Comparison of ENCODE assay signal across 8 mouse cellular contexts in genomic region chr2:150310952-150311884, GRCm38 (mm10). TPM values are rescaled to one million over a fixed set of nuclear protein-coding genes. Genes with fewer than 3 reads are reported as not detected.
DNase-seq lines count a peak whose midpoint lies in the region; ATAC-seq and TF ChIP-seq lines count a peak whose summit lies in the region.
"Not testable (repeated sequence)": the region's sequence is repeated elsewhere in the genome, so short reads cannot be mapped to it uniquely, and the experiment has no call there.

No protein-coding gene starts in this region.

- not testable (repeated sequence) for H3K27me3 ChIP-seq in heart, embryonic 12.5 days (replicated peaks); kidney, postnatal 0 days (ENCODE audit: insufficient read depth, low read length); liver, embryonic 11.5 days (replicated peaks; ENCODE audit: control insufficient read depth, insufficient read depth, low read length); stomach, embryonic 14.5 days (ENCODE audit: control insufficient read depth, insufficient read depth, low read length)

- not testable (repeated sequence) for H3K9me3 ChIP-seq in heart, embryonic 12.5 days (replicated peaks); kidney, postnatal 0 days (replicated peaks; ENCODE audit: low read length); liver, embryonic 11.5 days (ENCODE audit: control insufficient read depth, low read length); stomach, embryonic 14.5 days (ENCODE audit: control insufficient read depth, low read depth, low read length)

- not testable (repeated sequence) for TF ChIP-seq CTCF in kidney, postnatal 0 days (IDR thresholded peaks at IDR 0.05; ENCODE audit: low read depth)

- not testable (repeated sequence) for H3K36me3 ChIP-seq in heart, embryonic 12.5 days; kidney, postnatal 0 days (ENCODE audit: insufficient read depth, low read length); liver, embryonic 11.5 days (ENCODE audit: control insufficient read depth, insufficient read depth, low read length); stomach, embryonic 14.5 days (ENCODE audit: control insufficient read depth, insufficient read depth, low read length)

- peak overlapping the region; percentile 83; the same call in 1 of the 2 replicates for H3K27ac ChIP-seq in heart, embryonic 12.5 days (ENCODE audit: poor library complexity, severe bottlenecking)
- H3K27ac ChIP-seq in kidney, postnatal 0 days = peak overlapping the region; percentile 57
- H3K27ac ChIP-seq in liver, embryonic 11.5 days (ENCODE audit: low read depth, low read length); stomach, embryonic 14.5 days (ENCODE audit: low read length): not testable (repeated sequence)

- 7% methylated on average over 19 of the region's 19 CpGs for WGBS in heart, embryonic 12.5 days
- 5% methylated on average over 17 of the region's 19 CpGs for WGBS in kidney, postnatal 0 days
- WGBS in liver, embryonic 11.5 days = 8% methylated on average over 19 of the region's 19 CpGs
- 10% methylated on average over 19 of the region's 19 CpGs for WGBS in stomach, embryonic 14.5 days

- H3K9ac ChIP-seq in heart, embryonic 12.5 days = peak overlapping the region; percentile 82
- peak overlapping the region; percentile 57; the same call in 1 of the 2 replicates for H3K9ac ChIP-seq in kidney, postnatal 0 days (ENCODE audit: low read depth, low read length)
- H3K9ac ChIP-seq in liver, embryonic 11.5 days (ENCODE audit: low read depth, low read length) = peak overlapping the region; percentile 70
- peak overlapping the region; percentile 39 for H3K9ac ChIP-seq in stomach, embryonic 14.5 days (replicated peaks; ENCODE audit: low read depth, low read length)

- H3K4me2 ChIP-seq in heart, embryonic 12.5 days = peak overlapping the region; percentile 70
- peak overlapping the region; percentile 63 for H3K4me2 ChIP-seq in kidney, postnatal 0 days (ENCODE audit: low read length)
- peak overlapping the region; percentile 63 for H3K4me2 ChIP-seq in liver, embryonic 11.5 days
- peak overlapping the region; percentile 52 for H3K4me2 ChIP-seq in stomach, embryonic 14.5 days (replicated peaks; ENCODE audit: low read depth, low read length)

- ATAC-seq in erythroid progenitor cell, adult 5-6 weeks (replicated peaks; ENCODE audit: low FRiP score, poor library complexity, severe bottlenecking) = peak; percentile 87
- peak; percentile 97 for ATAC-seq in heart, embryonic 12.5 days (ENCODE audit: insufficient number of reproducible peaks, low FRiP score)
- peak; percentile 100 for ATAC-seq in kidney, postnatal 0 days (replicated peaks; ENCODE audit: low FRiP score, low read depth)
- peak; percentile 99 for ATAC-seq in liver, embryonic 11.5 days (replicated peaks; ENCODE audit: low FRiP score)
- peak; percentile 99 for ATAC-seq in stomach, embryonic 14.5 days (ENCODE audit: insufficient number of reproducible peaks, insufficient read depth, low FRiP score, low read depth)

- H3K4me3 ChIP-seq in heart, embryonic 12.5 days = peak overlapping the region; percentile 74
- H3K4me3 ChIP-seq in kidney, postnatal 0 days (replicated peaks; ENCODE audit: low read depth, low read length) = peak overlapping the region; percentile 51
- H3K4me3 ChIP-seq in liver, embryonic 11.5 days (ENCODE audit: low read depth, low read length) = peak overlapping the region; percentile 61
- peak overlapping the region; percentile 44 for H3K4me3 ChIP-seq in stomach, embryonic 14.5 days (ENCODE audit: low read depth, low read length)

- H3K4me1 ChIP-seq in heart, embryonic 12.5 days (replicated peaks); kidney, postnatal 0 days (replicated peaks; ENCODE audit: insufficient read depth, low read length); liver, embryonic 11.5 days (replicated peaks; ENCODE audit: control insufficient read depth, insufficient read depth, low read length); stomach, embryonic 14.5 days (ENCODE audit: control insufficient read depth, insufficient read depth, low read length): not testable (repeated sequence)

- DNase-seq in CD4-positive helper T cell, adult 2 months (ENCODE audit: low read depth, low spot score) = peak; percentile 86
- DNase-seq in brain, embryonic 18.5 days (ENCODE audit: low read depth, low spot score) = peak; percentile 62
- DNase-seq in kidney, postnatal 0 days (ENCODE audit: low spot score) = peak; percentile 93
- DNase-seq in liver, embryonic 11.5 days (ENCODE audit: low spot score) = peak; percentile 78
- peak; percentile 81 for DNase-seq in naive thymus-derived CD4-positive, alpha-beta T cell, adult 2 months (ENCODE audit: low read depth)

RNA-seq across cellular contexts. Expression of gene Gm10130, which starts 12.3 kb away (rescaled TPM):
- total RNA-seq in erythroid progenitor cell, adult 5-6 weeks (2015; ENCODE audit: low replicate concordance) = 16.9 TPM in 1 of 2 replicates, not detected in the other
- not detected in 2 replicates for total RNA-seq in erythroid progenitor cell, adult 5-6 weeks (2017; ENCODE audit: low replicate concordance)
- polyA plus RNA-seq in heart, embryonic 12.5 days (2016; fragmentation: Nextera tagmentation; extraction: Ambion mirVana) = 2.3 and 2.8 TPM in 2 replicates
- polyA plus RNA-seq in kidney, postnatal 0 days (2015; fragmentation: Nextera tagmentation; extraction: Ambion mirVana) = 1.7 and 3.6 TPM in 2 replicates
- 1.5 and 2.7 TPM in 2 replicates for polyA plus RNA-seq in liver, embryonic 11.5 days (2014; fragmentation: Nextera tagmentation; extraction: Ambion mirVana)
- polyA plus RNA-seq in stomach, embryonic 14.5 days (2014; fragmentation: Nextera tagmentation; extraction: Ambion mirVana) = 3.0 and 3.1 TPM in 2 replicates

RNA-seq across cellular contexts. Expression of gene 3300002I08Rik, which starts 51.3 kb away (rescaled TPM):
- not detected in 2 replicates for total RNA-seq in erythroid progenitor cell, adult 5-6 weeks (2015; ENCODE audit: low replicate concordance)
- not detected in 2 replicates for total RNA-seq in erythroid progenitor cell, adult 5-6 weeks (2017; ENCODE audit: low replicate concordance)
- polyA plus RNA-seq in heart, embryonic 12.5 days (2016; fragmentation: Nextera tagmentation; extraction: Ambion mirVana) = 4.9 and 5.4 TPM in 2 replicates
- polyA plus RNA-seq in kidney, postnatal 0 days (2015; fragmentation: Nextera tagmentation; extraction: Ambion mirVana) = 5.5 and 6.0 TPM in 2 replicates
- 4.4 TPM in 2 replicates for polyA plus RNA-seq in liver, embryonic 11.5 days (2014; fragmentation: Nextera tagmentation; extraction: Ambion mirVana)
- polyA plus RNA-seq in stomach, embryonic 14.5 days (2014; fragmentation: Nextera tagmentation; extraction: Ambion mirVana) = 10.0 and 12.2 TPM in 2 replicates

RNA-seq across cellular contexts. Expression of gene Gm14124, which starts 53.9 kb away (rescaled TPM):
- total RNA-seq in erythroid progenitor cell, adult 5-6 weeks (2015; ENCODE audit: low replicate concordance) = not detected in 2 replicates
- not detected in 2 replicates for total RNA-seq in erythroid progenitor cell, adult 5-6 weeks (2017; ENCODE audit: low replicate concordance)
- polyA plus RNA-seq in heart, embryonic 12.5 days (2016; fragmentation: Nextera tagmentation; extraction: Ambion mirVana) = 0.06 TPM in 1 of 2 replicates, not detected in the other
- polyA plus RNA-seq in kidney, postnatal 0 days (2015; fragmentation: Nextera tagmentation; extraction: Ambion mirVana) = 0.05 TPM in 1 of 2 replicates, not detected in the other
- not detected in 2 replicates for polyA plus RNA-seq in liver, embryonic 11.5 days (2014; fragmentation: Nextera tagmentation; extraction: Ambion mirVana)
- polyA plus RNA-seq in stomach, embryonic 14.5 days (2014; fragmentation: Nextera tagmentation; extraction: Ambion mirVana) = not detected in 2 replicates

RNA-seq across cellular contexts. Expression of gene Gm21994, which starts 55.8 kb away (rescaled TPM):
- total RNA-seq in erythroid progenitor cell, adult 5-6 weeks (2015; ENCODE audit: low replicate concordance) = 2.5 TPM in 1 of 2 replicates, not detected in the other
- not detected in 2 replicates for total RNA-seq in erythroid progenitor cell, adult 5-6 weeks (2017; ENCODE audit: low replicate concordance)
- 3.2 and 4.3 TPM in 2 replicates for polyA plus RNA-seq in heart, embryonic 12.5 days (2016; fragmentation: Nextera tagmentation; extraction: Ambion mirVana)
- polyA plus RNA-seq in kidney, postnatal 0 days (2015; fragmentation: Nextera tagmentation; extraction: Ambion mirVana) = 3.4 and 4.2 TPM in 2 replicates
- 2.4 and 3.3 TPM in 2 replicates for polyA plus RNA-seq in liver, embryonic 11.5 days (2014; fragmentation: Nextera tagmentation; extraction: Ambion mirVana)
- polyA plus RNA-seq in stomach, embryonic 14.5 days (2014; fragmentation: Nextera tagmentation; extraction: Ambion mirVana) = 5.4 and 5.9 TPM in 2 replicates
